ENCODE assay signal across 17 mouse cellular contexts in genomic region chr5:142940393-142940792, GRCm38 (mm10). TPM values are rescaled to one million over a fixed set of nuclear protein-coding genes. Genes with fewer than 3 reads are reported as not detected.
A peak's percentile ranks its signal among the peaks of the same experiment; 100 is the strongest.
DNase-seq lines count a peak whose midpoint lies in the region; ATAC-seq and TF ChIP-seq lines count a peak whose summit lies in the region.
"Had no signal": no experiment of that assay in that cellular context is flagged by ENCODE, and none has a peak within 500 bp of the region (broad histone marks: within the 10 kb centered on the region; RNA-seq: fewer than 3 reads in every experiment).

No protein-coding gene starts in this region.

- intact Hi-C loops in gastrocnemius, adult 2 months (cut with DNase I): no loop called here

- H3K4me3 ChIP-seq in gastrocnemius, adult 2 months: no peak overlapping the region
- no peak overlapping the region for H3K4me3 ChIP-seq in liver, postnatal 0 days (ENCODE audit: low read depth, low read length)
- H3K4me3 ChIP-seq in ES-Bruce4 (ENCODE audit: low read depth, low read length): no peak overlapping the region
- H3K4me3 ChIP-seq: embryonic facial prominence, embryonic 13.5 days; heart, embryonic 15.5 days; hindbrain, embryonic 12.5 days; limb, embryonic 10.5 days; liver, embryonic 15.5 days had no signal

- H3K27ac ChIP-seq in gastrocnemius, adult 2 months: no peak overlapping the region
- no peak overlapping the region for H3K27ac ChIP-seq in liver, postnatal 0 days (ENCODE audit: low read depth)
- no peak overlapping the region for H3K27ac ChIP-seq in ES-Bruce4 (ENCODE audit: insufficient read depth, low read length)
- H3K27ac ChIP-seq: embryonic facial prominence, embryonic 13.5 days; heart, embryonic 15.5 days; hindbrain, embryonic 12.5 days; limb, embryonic 10.5 days; liver, embryonic 15.5 days had no signal

- WGBS in liver, postnatal 0 days (ENCODE audit: insufficient replicate concordance): 56% methylated on average over 2 of the region's 2 CpGs

- no peak for TF ChIP-seq POLR2A in ES-Bruce4 (IDR thresholded peaks at IDR 0.05; ENCODE audit: insufficient read depth, low read length)
- TF ChIP-seq POLR2A in brain, embryonic 14.5 days (IDR thresholded peaks at IDR 0.05; ENCODE audit: borderline replicate concordance, extremely low read depth, insufficient read depth, insufficient read length, poor library complexity, severe bottlenecking): no peak

- H3K9ac ChIP-seq in liver, postnatal 0 days (replicated peaks): no peak overlapping the region
- H3K9ac ChIP-seq in ES-Bruce4 (ENCODE audit: low read depth, poor library complexity, severe bottlenecking): no peak overlapping the region
- H3K9ac ChIP-seq: embryonic facial prominence, embryonic 13.5 days; heart, embryonic 15.5 days; hindbrain, embryonic 12.5 days; liver, embryonic 15.5 days had no signal

- H3K9me3 ChIP-seq in liver, postnatal 0 days (ENCODE audit: low read length): no peaks in the 10 kb centered on the region
- H3K9me3 ChIP-seq in ES-Bruce4 (replicated peaks; ENCODE audit: control insufficient read depth, insufficient read depth, low read length, poor library complexity, severe bottlenecking): no peaks in the 10 kb centered on the region
- H3K9me3 ChIP-seq: embryonic facial prominence, embryonic 13.5 days; heart, embryonic 15.5 days; hindbrain, embryonic 12.5 days; limb, embryonic 10.5 days; liver, embryonic 15.5 days had no signal

- no peak for DNase-seq in gastrocnemius, adult 2 months
- no peak for DNase-seq in gastrocnemius, postnatal 4 days (ENCODE audit: low spot score in 2 of 2)
- no peak for DNase-seq in liver, postnatal 0 days
- no peak for DNase-seq in liver
- DNase-seq in brain, embryonic 14.5 days (ENCODE audit: low read depth): no peak
- no peak for DNase-seq in spleen, postnatal 14 days (ENCODE audit: low spot score in 2 of 2)
- no peak for DNase-seq in kidney, postnatal 36 days
- DNase-seq: B cell, adult 2 months; cerebellum, adult 18-20 months; midbrain, embryonic 14.5 days had no signal

- H3K36me3 ChIP-seq in liver, postnatal 0 days (replicated peaks; ENCODE audit: insufficient read depth, low read length): no peaks in the 10 kb centered on the region
- no peaks in the 10 kb centered on the region for H3K36me3 ChIP-seq in ES-Bruce4 (ENCODE audit: control insufficient read depth, insufficient read depth, low read length, poor library complexity, severe bottlenecking)
- H3K36me3 ChIP-seq: embryonic facial prominence, embryonic 13.5 days; heart, embryonic 15.5 days; hindbrain, embryonic 12.5 days; limb, embryonic 10.5 days; liver, embryonic 15.5 days had no signal

- no peak for ATAC-seq in liver, postnatal 0 days
- ATAC-seq: intestine, embryonic 16.5 days had no signal

- H3K4me2 ChIP-seq in liver, postnatal 0 days (ENCODE audit: low read depth, low read length): no peak overlapping the region
- H3K4me2 ChIP-seq: embryonic facial prominence, embryonic 13.5 days; heart, embryonic 15.5 days; hindbrain, embryonic 12.5 days; liver, embryonic 15.5 days had no signal

- TF ChIP-seq CTCF in gastrocnemius, adult 2 months (IDR thresholded peaks at IDR 0.05): peak; percentile 36
- TF ChIP-seq CTCF in liver, postnatal 0 days (IDR thresholded peaks at IDR 0.05; ENCODE audit: low read depth): peak; percentile 56
- TF ChIP-seq CTCF in ES-Bruce4 (IDR thresholded peaks at IDR 0.05; ENCODE audit: low read depth, low read length): peak; percentile 30
- peak; percentile 4; the same call in 1 of the 2 replicates for TF ChIP-seq CTCF in brain, embryonic 14.5 days (IDR thresholded peaks at IDR 0.05; ENCODE audit: borderline replicate concordance, extremely low read depth, insufficient read depth, insufficient read length)

- peaks cover 21% of the 10 kb centered on the region for H3K4me1 ChIP-seq in liver, postnatal 0 days (ENCODE audit: insufficient read depth)
- peaks cover 3% of the 10 kb centered on the region for H3K4me1 ChIP-seq in ES-Bruce4 (ENCODE audit: control insufficient read depth, insufficient read depth, low read length)

- H3K27me3 ChIP-seq in liver, postnatal 0 days (ENCODE audit: insufficient read depth, low read length): no peaks in the 10 kb centered on the region
- H3K27me3 ChIP-seq in ES-Bruce4 (ENCODE audit: control insufficient read depth, insufficient read depth, low read length, poor library complexity, severe bottlenecking): no peaks in the 10 kb centered on the region
- H3K27me3 ChIP-seq: embryonic facial prominence, embryonic 13.5 days; heart, embryonic 15.5 days; hindbrain, embryonic 12.5 days; liver, embryonic 15.5 days had no signal

- TF ChIP-seq EP300 in liver, postnatal 0 days (IDR thresholded peaks at IDR 0.05; ENCODE audit: low read depth): no peak
- TF ChIP-seq EP300 in ES-Bruce4 (IDR thresholded peaks at IDR 0.05; ENCODE audit: insufficient read depth, low read depth, low read length): no peak

RNA-seq across cellular contexts. Expression of gene Fscn1, which starts 19.8 kb away (rescaled TPM):
- total RNA-seq in gastrocnemius, adult 2 months (2021): 1 to 10 TPM; 4.4 to 7.3 TPM
- 100 to 1,000 TPM; 182 to 208 TPM for total RNA-seq in gastrocnemius, postnatal 4 days (2021)
- polyA plus RNA-seq in liver, postnatal 0 days (2015; fragmentation: Nextera tagmentation; extraction: Ambion mirVana): 6.9 and 7.3 TPM in 2 replicates
- 139 and 155 TPM in 2 replicates for polyA plus RNA-seq in ES-Bruce4 (2011; ENCODE audit: insufficient read depth, insufficient read length, low read depth, missing spikeins)
- 634 and 658 TPM in 2 replicates for polyA plus RNA-seq in brain, embryonic 14.5 days (2012; rRNA removed)

RNA-seq across cellular contexts. Expression of gene Actb, which starts 33.8 kb away (rescaled TPM):
- total RNA-seq in gastrocnemius, adult 2 months (2021): 100 to 1,000 TPM; 365 to 571 TPM
- total RNA-seq in gastrocnemius, postnatal 4 days (2021): 1,000 to 10,000 TPM; 2,802 to 2,810 TPM
- polyA plus RNA-seq in liver, postnatal 0 days (2015; fragmentation: Nextera tagmentation; extraction: Ambion mirVana): 6,710 and 7,738 TPM in 2 replicates
- polyA plus RNA-seq in ES-Bruce4 (2011; ENCODE audit: insufficient read depth, insufficient read length, low read depth, missing spikeins): 3,823 and 4,237 TPM in 2 replicates
- polyA plus RNA-seq in brain, embryonic 14.5 days (2012; rRNA removed): 3,867 and 5,124 TPM in 2 replicates

RNA-seq across cellular contexts. Expression of gene Fbxl18, which starts 45.2 kb away (rescaled TPM):
- 1 to 10 TPM; 5.8 to 6.2 TPM for total RNA-seq in gastrocnemius, adult 2 months (2021)
- 1 to 10 TPM; 9.7 to 9.8 TPM for total RNA-seq in gastrocnemius, postnatal 4 days (2021)
- 1.8 and 3.2 TPM in 2 replicates for polyA plus RNA-seq in liver, postnatal 0 days (2015; fragmentation: Nextera tagmentation; extraction: Ambion mirVana)
- polyA plus RNA-seq in ES-Bruce4 (2011; ENCODE audit: insufficient read depth, insufficient read length, low read depth, missing spikeins): 19.3 and 21.2 TPM in 2 replicates
- polyA plus RNA-seq in brain, embryonic 14.5 days (2012; rRNA removed): 28.5 and 34.8 TPM in 2 replicates

Comparison
In these comparisons a context has a peak if more than half of its experiments do, and no peak if none do; other contexts are left out.
1. CTCF ChIP-seq: peak in every context shown above with its lines; median percentile 56 in liver, postnatal 0 days; 36 in gastrocnemius, adult 2 months; 30 in ES-Bruce4; 4 in brain, embryonic 14.5 days.
2. RNA of gene Fscn1, which starts 19.8 kb away (polyA plus RNA-seq): 634 to 658 TPM in brain, embryonic 14.5 days and 139 to 155 TPM in ES-Bruce4; 6.9 to 7.3 TPM in liver, postnatal 0 days; every median in the first group is over 10 times any median in the second.